Mouse (Mus musculus) erythroblast, adult 5-6 weeks (primary cell): ENCODE measurements at regions not wholly inside any gene's neighbourhood (a gene's known extent, or its start where the extent isn't known, plus 50 kb on each side); places are given as distances from the start of the nearest gene placed in this dataset.

ENCODE experiments used
- ATAC-seq: replicated peaks from 2 replicates; pipeline ENCODE4 v1.8.0; 2016; ENCODE audit warnings: moderate number of reproducible peaks, mild to moderate bottlenecking, moderate TSS enrichment, inconsistent platforms; ENCODE audit not compliant: poor library complexity, low FRiP score, severe bottlenecking

DNA sequence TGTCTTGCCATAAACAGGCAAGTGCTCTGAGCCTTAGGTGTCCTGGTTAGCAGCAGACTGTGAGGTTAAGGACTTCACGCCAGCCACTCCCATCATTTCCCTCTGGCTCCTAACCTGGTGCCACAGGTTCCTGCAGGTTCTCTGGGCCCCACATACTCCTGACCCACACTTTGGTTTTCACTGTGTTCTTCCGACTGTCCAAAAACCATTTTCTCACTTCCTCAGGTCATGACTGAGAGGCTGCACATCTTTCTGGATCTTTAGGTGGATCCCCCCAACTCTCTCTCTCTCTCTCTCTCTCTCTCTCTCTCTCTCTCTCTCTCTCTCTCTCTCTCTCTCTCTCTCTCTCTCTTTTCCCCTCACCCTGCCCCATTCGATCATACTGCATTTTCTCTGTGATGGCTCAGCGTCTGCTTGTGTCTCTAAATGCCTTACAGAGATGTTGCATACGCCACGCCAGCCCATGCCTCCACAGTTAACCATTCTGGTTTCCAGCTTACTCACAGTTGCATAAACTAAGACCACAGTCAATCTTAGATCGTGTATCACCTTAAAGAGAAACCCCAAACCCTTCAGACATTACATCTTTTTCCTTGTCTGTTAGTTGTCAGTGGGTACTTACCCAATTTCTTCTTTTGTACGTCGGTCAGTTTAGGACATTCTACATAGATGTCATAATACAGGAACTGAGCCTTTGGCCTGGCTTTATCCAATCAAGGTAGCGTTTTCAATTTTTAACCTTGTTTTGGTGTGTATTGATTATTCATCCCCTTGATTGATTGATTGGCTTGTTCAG lies 112.0 kb upstream of the Zfp217 start:
- no peak for ATAC-seq

GRCm38 (mm10) chr2:170258367-170258766 lies 110.5 kb upstream of the Zfp217 start:
- ATAC-seq, result no peak

GRCm38 (mm10) chr2:170257671-170258235 lies 109.8 kb upstream of the Zfp217 start:
- ATAC-seq, result no peak

DNA sequence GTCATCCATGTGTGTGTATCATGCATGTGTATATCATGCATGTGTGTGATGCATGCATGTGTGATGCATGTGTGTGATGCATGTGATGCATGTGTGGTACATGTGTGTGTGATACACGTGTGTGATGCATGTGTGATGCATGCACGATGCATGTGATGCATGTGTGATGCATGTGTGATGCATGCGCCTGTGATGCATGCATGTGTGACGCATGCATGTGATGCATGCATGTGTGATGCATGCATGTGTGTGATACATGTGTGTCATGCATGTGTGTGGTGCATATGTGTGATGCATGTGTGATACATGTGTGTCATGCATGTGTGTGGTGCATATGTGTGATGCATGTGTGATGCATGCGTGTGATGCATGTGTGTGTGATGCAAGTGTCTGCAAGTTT lies 108.1 kb upstream of the Zfp217 start:
- ATAC-seq, result no peak

- no peak for ATAC-seq
Measured at GRCm38 (mm10) chr2:170255533-170255932, 107.6 kb upstream of the Zfp217 start.

GRCm38 (mm10) chr2:170253681-170254440 lies 106.0 kb upstream of the Zfp217 start:
- no peak for ATAC-seq

- no peak for ATAC-seq
Measured at GRCm38 (mm10) chr2:170252255-170253034, 104.5 kb upstream of the Zfp217 start.

DNA sequence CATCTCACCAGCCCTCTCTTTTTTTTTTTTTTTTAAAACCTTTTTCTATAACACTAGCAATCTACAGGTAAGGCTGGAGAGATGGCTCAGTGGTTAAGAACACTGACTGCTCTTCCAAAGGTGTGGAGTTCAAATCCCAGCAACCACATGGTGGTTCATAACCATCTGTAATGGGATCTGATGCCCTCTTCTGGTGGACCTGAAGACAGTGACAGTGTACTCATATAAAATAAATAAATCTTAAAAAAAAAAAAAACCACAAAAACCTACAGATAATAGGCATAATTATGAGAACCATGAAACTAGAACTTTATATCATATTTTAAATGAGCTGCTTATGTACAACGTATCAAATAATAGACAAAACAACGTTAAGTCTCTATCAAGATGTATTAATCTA lies 102.8 kb upstream of the Zfp217 start:
- no peak for ATAC-seq

DNA sequence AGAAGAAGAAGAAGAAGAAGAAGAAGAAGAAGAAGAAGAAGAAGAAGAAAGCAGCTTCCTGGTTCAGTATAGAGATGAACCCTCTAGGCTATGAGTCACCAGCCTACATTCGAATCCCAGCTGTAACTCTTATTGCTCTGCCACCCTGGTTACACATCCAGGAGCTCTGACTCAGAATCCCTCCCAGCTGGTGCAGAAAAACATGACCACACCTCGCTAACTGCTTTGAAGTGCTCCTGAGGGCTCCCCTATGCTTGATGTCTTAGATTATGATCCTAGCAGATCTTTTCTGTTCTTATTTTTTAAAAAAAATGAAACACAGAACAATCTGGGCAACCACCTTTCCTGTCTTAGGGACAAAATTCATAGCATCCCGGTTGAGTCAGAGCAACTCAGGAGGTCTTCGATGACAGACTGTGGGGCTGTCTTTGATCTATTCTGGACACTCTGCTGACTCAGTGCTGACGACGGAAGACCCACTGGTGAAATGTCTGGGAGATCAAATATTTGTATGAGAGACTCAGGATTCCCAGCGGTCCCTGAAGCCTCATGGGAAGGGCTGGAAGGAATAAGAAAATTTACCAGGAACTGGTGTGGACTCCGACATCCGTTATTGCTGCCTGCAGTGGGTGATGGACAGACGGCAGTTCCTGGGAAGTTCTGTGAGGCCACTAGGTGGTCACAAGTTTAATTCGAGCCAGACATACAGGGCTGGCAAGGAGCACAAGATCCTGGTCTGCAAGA lies 100.0 kb upstream of the Zfp217 start:
- ATAC-seq, result no peak

DNA sequence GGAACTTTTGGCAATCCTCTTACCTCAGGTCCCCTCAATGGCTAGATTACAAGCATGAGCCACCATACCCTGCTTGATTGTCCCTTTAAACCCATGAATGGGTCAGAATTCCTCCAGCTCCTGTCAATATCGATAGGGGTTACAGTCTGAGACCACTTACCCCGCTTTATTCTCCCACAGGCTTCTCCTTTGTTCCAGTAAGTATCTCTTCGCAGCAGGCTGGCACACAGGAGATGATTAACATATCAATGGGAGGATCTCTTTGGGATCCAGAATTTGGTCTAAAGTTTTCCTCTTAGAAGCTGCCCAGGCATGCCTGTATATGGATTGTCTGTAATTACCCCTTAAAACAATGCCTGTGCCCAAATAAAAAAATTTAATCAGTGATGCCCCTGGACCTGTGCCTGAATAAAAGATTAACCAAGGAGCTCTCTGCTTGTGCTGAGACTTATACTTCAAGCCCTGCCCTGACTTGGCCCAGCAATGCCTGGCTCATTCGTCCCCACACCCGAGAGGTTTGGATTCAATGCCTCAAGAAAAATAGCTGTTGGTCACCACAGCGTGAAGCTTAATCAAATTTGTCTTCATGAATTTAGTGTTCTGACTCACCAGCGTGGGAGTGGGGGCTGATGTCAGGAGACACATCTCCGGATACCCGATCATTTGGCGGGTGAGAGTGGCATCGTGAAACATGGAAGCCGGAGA lies 97.9 kb upstream of the Zfp217 start:
- ATAC-seq, result no peak

DNA sequence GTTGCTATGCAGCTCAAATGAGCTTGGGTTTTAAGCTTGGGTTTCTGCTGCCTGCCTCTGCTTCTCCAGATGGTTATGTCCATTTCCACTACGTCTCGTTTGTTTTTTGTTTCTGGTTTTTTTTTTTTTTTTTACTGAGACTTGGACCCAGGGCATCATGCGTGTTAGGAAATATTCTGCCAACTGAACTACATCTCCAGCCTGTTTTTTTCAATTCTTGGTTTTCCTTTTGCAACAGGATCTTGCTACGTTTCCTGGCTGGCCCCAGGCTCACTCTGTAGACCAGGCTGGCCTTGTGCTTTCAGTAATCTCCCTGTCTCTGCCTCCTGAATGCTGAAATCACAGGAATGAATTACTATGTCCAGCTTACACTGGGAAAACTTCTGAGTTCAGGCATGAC lies 96.2 kb upstream of the Zfp217 start:
- ATAC-seq, result no peak

- ATAC-seq, result peak; percentile 58; the same call in 1 of the 2 replicates
Measured at GRCm38 (mm10) chr2:170237959-170238358, 90.1 kb upstream of the Zfp217 start.

- ATAC-seq, result no peak
Measured at GRCm38 (mm10) chr2:170233426-170233825, 85.5 kb upstream of the Zfp217 start.

- ATAC-seq, result 0 out of 2 replicates have a peak, but pooled peaks have one; percentile 28
Measured at GRCm38 (mm10) chr2:170229461-170230080, 81.7 kb upstream of the Zfp217 start.

- ATAC-seq, result no peak
Measured at GRCm38 (mm10) chr2:170228318-170228994, 80.6 kb upstream of the Zfp217 start.

GRCm38 (mm10) chr2:170223872-170224271 lies 76.0 kb upstream of the Zfp217 start:
- ATAC-seq, result no peak

DNA sequence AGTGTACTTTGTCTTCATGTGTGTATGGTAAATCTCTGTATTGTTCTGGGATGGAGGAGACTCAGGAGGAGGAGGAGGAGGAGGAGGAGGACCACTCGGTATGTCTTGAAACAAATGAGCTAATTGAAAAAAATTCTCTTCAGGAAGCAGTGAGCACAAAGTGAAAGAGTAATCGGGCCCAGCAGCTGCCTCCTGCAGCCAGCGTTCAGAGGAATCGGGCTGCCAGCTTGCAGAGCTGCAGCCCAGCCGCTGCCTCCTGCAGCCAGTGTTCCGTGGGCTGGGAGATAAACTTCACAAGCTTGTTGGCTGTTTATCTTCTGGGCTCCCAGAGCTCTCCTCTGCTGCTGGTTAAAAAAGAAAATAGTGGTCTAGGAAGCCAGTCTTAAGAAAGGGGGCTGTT lies 74.9 kb upstream of the Zfp217 start:
- 0 out of 2 replicates have a peak, but pooled peaks have one; percentile 49 for ATAC-seq
